Mouse (Mus musculus): ENCODE data around the gene Top1.

GRCm38 (mm10) chr2:160646144-160646844, 606 bp downstream of the Top1 start:
- TF ChIP-seq TAL1 (IDR thresholded peaks at IDR 0.05; ENCODE audit: low read length) = no peak
- TF ChIP-seq GATA1 (IDR thresholded peaks at IDR 0.05; ENCODE audit: low read length) = no peak

Measured in erythroblast, embryonic 14.5 days (primary cell).